Mouse (Mus musculus) liver (tissue): ENCODE measurements around the gene Gpcpd1.

ENCODE experiments used
- DNase-seq: peaks from one replicate; pipeline ENCODE4 v3.0.0-alpha.2; 2020; ENCODE audit warnings: mixed read lengths

The Gpcpd1 gene

DNA sequence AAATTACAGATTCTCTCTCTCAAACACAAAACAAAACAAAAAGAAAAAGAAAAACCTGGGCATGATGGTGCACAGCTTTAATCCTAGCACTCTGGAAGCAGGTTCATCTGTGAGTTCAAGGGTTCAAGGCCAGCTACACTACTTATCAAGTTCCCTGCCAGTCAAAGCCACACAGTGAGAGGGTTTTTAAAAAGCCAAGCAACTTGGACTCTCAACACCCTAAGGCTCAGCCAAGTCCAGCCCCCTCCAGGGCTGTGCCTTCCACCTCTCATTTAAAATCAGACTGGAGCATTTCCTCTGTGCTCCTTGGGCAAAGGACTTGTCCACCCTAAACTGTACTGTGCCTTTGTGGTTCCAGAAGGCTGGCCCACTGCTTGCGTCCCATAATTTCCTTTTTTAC, 3.3 kb downstream of the Gpcpd1 start:
- DNase-seq: no peak

DNA sequence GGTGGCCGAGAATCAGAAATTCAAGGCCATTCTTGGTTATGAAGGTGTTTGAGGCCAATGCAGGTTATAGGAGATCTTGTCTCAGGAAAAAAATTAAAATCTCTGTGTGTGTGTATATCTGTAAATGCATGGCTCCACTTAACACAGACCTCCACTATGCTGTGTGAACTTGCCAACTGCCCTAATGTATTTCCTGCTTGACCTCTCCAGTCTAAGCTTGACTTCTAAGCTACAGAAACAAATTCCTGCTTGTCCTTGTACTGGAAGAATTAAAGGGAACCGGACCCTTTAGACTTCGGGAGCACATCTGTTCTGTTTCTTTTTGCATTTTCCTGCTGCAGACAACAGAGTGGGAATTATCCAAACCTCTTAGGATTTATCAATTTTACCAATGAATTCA, 4.4 kb downstream of the Gpcpd1 start:
- DNase-seq: no peak

DNA sequence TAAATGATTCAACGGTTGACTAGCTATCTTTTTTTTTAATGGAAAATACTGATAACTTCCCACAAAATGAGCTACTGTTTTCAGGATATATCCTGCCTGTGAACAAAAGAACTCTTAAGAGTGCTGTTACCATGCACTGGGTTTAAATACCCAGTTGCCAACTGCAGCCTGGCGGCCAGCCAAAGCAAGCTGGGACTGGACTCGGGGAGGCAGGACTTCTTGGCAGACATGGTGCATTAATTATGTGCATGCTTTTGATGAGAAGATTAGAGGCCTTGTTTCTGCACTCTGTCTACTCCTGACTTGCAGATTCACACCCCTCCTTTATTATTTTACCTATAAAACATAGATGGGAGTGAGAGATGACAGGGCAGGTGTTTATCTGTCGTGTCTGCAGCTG, 5.3 kb downstream of the Gpcpd1 start:
- DNase-seq: peak; percentile 41

DNA sequence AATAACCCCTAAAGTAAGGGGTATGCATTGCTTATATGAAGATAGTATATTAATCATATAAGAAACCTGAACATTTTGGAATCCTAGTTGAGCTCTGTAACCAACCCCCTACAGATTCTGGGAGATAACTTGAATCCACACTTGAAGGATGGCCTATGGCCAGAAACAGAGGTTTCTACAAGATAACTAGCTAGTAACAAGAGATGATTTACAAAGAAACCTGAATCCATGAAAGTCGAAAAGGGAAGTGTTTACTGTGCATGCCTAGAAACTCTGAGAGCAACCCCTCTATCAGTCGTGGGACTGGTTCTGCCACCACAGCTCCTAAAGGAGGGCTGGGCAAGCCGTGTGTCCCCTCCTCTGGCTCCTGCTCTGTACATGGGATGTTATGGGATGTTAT, 7.8 kb downstream of the Gpcpd1 start:
- no peak for DNase-seq

DNA sequence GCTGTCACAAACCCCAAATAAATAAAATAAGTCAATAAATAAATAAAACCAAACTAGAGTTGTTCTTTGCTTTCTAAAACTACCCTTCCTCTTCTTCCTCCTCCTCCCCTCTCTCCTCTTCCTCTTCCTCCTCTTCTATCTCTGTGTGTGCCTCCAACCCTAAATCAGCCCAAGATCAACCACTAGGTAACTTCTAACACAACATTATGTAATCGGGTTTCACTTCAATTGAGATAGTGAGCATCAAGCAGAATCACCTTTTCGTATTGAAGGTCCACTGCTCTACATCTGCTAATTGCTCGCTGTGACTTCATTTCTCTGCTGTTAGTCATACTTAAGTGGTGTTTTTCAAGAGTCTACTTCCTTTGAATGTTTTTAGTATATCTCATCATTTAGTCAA, 8.8 kb downstream of the Gpcpd1 start:
- no peak for DNase-seq

DNA sequence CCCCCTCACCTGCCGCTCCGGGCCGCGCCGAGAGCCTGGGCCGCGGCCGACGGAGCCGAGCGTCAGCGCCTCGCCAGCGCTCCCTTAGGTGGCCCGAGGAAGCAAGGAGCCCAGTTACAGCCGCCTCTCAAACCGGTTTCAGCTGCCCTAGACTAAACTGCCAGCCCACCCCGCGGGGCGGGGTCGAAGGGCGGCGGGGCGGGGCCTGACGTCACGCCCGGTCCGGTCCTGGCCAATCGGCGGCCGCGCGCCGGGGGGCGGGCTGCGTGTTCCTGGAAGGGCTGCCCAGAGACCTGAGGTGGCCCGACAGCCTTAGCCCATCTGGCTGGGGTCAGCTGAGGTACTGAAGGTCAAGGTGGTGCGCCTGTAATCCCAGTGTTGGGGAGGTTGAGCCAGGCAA, 9.5 kb downstream of the Gpcpd1 start:
- DNase-seq: peak; percentile 98

DNA sequence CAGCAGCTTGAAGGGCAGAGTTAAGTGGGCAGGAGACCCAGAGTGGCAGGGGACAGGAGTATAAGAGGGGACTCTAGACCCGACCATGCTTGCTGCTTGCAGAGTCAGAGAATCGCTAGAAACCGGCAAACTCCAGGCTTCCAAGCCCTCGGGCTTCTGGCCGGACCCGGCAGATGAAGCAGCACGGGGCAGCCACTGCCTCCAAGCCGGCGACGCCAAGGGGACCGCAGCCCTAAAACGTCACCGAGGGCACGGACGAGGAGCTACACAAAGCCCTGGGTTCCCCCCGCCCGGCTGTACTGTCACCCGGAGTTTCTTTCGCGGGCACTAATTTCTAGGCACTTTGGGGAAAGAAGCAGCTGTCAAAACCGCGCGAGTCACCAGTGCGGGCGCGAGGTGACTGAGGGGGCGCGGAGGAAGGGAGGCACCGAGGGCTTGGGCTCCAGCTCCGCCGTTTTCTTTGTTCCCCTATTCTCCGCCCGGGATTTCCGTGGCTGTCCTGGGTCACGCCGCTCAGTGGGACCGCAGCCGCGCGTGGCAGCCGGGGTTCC, 10.0 kb downstream of the Gpcpd1 start:
- peak; percentile 73 for DNase-seq

DNA sequence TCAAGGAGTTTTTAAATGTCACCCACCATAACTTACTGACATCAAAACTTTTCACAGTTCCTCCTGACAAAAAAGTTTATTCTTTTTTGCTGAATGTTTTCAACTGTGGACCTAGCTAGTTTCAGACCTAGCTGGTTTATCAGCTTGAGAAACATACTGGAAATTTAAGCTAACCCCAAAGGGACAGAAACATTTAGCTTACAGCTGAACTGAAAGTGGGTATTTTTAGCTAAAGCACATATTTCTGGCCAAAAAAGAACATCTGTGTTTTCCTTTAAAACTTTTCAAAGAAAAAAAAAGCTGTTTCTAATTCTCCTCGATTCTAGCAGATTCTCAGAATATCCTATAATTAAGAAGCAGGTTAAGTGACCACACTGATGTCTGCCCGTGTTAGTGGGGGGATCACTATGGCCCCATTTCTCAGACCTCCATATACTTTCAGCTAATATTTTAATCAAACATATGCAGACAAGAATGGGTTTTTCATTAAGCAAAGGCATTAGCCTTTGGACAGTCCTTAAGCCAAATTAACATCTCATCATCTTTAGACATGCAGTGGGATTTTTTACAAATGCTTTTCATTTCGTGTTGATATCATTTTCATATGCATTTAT, 10.9 kb downstream of the Gpcpd1 start:
- no peak for DNase-seq

DNA sequence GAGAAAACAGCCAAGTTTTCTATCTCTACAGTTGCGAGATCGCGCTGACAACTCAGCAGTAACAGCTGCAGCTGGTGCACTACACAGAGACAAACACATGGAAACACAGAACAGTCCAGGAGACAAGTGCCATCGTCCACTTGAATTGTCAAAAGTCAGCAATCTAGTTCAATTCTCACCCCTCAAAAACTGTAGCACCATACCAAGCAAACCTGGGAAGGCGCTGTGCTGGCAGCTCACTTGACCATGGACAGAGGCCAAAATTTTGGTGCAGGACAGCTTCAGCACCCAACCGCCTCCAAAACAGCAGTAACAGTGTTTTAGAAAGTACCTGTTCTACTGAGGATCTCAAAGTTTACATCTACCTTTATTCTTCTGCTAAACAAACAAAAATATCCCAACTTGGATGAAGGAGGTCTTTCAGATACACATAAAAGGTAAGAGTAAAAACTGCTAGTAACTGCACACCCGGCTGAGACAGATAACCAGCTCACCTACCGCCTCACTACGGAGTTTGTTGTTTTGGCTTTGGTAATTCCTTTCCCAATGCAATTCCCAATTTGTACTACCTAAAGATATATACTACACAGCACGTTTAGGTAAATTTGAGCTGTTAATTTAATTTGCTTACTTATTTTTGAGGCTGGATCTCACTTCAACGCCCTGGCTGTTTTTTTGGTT, 11.6 kb downstream of the Gpcpd1 start:
- peak; percentile 53 for DNase-seq

DNA sequence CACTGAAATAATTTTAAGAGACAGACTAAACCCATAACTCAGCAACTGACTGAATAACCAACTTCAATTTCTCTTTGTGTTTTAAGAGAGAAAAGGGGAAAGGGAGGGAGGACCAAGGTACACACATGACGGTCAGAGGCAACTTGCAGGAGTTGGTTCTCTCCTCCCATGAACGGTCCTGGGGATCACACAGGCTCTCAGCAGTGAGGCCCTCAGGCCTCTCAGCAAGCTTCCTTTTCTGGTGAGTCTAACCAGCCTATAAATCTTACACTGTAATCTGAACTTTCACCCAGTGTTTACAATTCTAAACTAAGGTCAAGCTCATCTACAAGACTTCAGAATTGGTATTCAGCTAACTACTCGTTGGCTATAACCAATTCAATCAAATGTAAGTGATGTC, 12.3 kb downstream of the Gpcpd1 start:
- peak; percentile 29 for DNase-seq

DNA sequence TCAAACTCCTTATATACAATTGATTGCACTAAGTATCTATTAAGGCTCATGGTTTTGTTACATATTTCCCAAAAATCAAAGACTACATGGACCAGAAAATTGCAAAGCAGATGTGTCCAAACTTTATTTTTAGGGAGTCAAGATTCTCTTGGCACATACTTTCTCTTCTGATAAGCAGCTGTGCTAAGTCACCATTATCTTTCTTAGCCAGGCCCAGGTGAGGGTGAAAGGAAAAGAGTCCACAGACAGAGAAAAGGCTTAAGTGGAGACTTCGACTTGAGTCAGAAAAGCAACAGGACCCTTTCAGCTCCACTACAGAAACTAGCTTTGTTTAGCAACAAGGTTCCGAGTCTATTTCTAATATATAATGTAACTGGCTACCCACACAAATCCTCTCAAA, 14.2 kb downstream of the Gpcpd1 start:
- peak; percentile 64 for DNase-seq

DNA sequence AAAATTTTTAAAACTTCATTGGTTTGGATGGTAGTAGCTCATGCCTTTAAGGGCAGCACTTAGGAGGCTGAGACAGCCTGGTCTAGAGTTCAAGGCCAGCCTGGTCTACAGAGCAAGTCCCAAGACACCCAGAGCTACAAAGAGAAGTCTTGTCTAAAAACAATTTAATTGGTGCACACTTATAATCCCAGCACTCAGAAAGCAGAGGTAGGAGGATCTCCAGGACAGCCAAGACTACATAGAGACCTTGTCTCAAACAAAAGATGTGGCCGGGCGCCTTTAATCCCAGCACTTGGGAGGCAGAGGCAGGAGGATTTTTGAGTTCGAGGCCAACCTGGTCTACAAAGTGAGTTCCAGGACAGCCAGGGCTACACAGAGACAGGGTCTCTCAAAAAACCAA, 14.9 kb downstream of the Gpcpd1 start:
- DNase-seq: no peak

DNA sequence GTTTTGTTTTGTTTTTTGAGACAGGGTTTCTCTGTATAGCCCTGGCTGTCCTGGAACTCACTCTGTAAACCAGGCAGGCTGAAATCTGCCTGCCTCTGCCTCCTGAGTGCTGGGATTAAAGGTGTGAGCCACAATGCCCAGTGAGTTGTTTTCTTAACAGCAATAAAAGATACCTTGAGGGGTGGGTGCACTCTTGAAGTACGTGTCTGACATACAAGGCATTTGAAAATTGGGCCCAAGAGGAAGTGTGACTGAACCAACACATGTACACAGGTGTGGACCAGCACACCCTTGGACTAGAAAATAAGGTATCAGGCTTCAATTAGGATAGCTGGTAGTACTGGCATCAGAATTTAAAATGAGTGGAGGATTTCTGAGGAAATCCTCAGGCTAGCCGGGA, 16.2 kb downstream of the Gpcpd1 start:
- DNase-seq: no peak

DNA sequence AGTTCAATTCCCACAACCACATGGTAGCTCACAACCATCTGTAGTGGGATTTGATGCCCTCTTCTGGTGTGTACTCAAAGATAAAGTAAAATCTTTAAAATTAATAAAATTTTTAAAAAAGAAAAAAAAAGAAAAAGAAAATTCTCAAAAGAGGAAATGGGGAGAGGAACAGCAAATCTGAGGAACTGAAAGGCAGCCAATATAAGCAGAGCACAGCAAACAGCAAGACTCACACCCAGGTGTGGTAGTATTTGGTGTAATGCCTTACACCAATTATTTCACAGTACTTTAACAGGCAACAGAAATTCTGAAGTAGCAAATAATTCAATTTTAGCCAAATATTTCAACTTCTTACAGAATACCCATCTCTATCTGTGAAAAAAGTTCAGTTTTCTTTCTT, 16.7 kb downstream of the Gpcpd1 start:
- no peak for DNase-seq

DNA sequence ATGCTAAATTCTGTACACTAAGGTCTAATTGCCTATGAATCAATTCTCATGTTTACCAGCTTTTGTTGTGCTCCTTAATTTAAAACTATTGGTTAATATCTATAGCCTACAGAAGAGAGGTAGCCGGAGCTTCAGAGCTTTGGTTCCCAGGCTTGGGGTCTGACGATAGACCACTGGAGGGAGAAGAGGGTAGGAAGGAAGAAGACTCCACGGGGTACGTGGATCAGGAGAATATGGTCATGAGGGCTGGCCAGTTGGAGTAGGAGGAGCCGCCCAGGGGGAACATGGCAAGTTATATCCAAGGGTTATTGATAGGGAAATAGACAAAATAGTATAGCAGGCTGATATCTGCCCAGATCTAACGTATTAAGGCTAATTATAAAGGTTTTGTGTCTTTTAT, 17.8 kb downstream of the Gpcpd1 start:
- DNase-seq: no peak

DNA sequence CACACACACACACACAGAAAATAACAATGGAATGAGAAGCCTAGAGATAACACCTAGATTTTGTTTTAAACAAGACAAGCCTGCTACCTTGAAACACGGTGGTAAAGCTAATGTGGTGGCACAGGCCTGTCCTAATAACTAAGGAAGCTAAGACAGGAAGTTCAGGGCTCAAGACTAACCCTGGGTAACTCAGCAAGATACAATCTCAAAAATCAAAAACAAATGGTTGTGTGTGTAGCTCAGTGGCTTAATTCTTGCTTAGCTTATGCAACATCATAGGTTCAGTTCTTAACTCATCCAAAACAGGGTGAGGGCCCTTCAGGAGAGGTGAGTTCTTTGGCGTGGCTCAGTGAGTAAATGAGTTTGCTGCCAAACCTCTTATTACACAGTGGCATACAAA, 20.1 kb downstream of the Gpcpd1 start:
- no peak for DNase-seq

DNA sequence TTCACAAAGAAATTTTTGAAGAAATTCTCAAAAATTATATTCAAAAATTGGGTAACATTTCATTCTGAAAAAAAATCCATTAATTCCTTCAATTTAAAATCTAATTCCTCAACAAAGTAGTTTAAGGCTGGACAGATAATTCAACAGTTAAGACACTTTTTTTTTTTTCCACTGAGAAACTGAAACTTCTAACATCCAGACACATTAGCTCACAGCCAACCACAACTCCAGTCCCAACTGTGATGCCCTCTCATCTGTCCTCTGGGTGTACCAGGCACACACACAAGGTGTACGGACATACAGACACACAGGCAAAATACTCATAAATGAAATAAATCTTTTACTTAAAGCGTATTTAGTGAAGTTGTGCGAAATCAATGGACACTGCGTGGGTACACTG, 25.7 kb downstream of the Gpcpd1 start:
- no peak for DNase-seq

DNA sequence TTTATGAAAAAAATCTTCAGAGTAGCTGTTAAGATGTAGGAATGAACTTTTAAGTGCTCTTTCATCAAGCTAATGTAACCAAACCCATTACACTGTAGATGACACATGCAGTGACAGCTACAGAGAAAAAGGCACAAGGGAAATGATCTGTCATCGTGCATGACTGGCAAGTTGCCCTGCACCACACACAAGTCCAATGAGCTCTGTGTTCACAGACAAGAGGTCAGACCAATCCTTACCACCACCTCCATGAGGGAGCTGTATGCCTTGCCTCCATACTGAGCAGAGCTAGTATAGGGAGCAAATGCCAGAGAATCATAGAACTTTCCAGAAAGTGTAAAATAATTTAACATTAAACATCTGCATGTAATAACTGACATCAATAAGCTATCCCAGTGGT, 59.7 kb downstream of the Gpcpd1 start:
- DNase-seq: no peak

DNA sequence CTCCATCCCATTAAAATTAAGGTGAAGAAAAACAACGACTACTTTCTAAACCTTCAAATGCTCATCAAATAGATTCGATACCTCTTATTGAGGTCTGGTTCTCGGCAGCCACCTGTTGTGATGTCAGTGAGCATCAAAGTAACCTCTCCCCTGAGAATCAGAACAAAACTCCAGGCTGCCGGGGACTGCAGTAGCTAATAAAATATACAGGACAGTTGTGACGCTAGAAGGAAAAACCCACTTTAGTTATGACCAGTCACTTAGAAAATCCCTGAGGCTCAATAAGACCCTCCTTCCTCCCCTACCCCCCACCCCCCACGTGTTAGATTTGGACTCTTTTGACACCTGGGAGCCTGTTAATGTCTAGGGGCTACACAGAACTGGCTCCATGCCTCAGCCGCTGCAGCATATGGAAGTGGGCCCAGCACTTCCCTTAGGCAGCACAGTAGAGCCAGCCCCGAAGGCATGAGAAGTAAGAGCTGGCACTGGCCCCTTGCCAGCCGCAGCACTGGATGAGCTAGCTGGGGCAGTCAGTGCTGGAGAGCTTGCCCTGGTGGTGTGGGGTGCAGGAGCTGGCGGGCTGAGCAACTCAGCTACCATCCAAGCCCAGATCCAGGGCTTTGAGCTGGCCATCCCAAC, 60.5 kb downstream of the Gpcpd1 start:
- no peak for DNase-seq

DNA sequence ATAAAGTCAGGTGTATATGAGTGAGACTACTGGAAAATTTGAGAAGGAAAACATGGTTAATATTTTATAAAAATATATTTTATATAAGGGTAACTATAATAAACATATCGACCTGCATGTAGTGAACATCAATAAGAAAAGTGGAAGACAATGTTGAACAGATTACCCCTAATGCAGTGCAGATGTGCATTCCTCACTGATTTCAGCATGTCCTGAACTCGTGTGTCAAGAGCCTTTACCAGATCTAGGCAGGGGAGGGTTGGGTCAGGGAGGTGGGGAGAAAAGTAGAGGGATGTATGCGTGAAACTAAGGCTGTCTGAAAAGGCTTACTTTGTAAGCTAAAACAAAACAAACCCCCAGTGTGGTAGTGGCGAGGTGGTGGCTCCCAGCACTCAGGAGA, 61.4 kb downstream of the Gpcpd1 start:
- DNase-seq: no peak

DNA sequence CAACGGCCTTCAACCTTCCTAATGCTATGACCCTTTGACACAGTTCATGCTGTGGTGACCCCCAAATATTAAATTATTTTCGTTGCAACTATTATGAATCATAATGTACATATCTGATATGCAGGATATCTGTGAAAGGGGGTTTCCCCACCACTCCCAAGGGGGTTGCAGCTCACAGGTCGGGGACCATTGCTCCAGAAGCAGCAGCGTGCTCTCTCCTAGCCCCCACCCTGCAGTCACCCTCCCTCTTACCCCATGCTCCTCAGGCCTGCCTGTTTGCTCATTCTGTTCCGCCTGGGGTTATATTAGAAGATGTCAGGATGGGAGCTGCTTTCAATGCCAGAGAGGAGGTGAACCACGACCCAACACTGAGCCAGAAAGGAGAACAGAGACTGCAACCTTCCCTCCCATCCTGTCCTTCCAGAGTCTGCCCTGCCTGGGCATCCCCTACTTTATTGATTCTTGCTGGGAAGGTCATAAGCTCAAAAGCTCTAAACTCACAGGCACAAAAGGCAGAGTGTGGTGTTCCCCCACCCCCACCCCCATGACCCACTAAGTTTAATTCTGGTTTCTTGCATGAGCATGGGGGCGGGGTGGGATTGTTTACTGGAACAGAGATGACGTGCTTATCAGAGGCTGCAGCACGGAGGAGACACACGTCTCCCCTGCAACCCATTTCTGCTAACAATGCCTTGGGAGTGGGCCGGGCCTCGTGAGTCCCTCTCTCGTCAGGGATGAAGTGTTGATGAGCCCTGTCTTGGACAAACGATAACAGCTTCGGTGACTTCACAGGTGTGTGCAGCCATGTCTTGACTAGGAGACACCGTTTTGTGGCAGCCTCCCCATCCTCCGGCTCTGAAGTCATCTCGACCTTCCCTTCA, 69.3 kb downstream of the Gpcpd1 start:
- peak; percentile 38 for DNase-seq

DNA sequence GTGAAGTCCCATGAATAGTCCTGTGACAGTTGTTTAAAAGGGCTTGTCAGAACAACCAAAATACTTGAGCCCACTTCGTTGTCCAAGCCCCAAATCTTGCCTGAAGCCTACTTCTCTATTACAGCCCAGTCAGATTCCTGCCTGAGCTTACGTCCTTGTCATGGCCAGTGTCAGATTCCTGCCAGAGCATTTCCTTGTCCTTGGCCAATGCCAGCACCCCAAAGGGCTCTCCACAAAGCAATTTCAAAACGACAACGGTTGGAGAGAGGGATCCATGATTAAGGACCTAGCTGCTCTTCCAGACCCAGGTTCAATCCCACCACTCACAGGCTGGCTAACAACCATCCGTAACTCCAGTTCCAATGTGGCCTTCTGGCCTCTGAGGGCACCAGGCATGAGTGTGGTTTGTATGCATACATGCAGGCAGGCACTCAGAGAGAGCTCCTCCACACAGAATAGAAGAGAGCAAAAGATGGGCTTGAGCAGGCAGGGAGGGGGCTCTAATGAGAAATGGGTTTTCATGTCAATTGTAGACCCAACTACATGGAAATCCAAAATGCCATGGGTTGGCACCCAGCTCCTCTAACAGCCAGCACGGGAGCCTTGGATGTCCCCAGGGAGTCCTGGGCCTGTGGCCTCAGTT, 70.2 kb downstream of the Gpcpd1 start:
- DNase-seq: no peak
